Mouse (Mus musculus): ENCODE data around the gene Iltifb. TPM values are rescaled to one million over a fixed set of nuclear protein-coding genes. Genes with fewer than 3 reads are reported as not detected.
"Not testable (repeated sequence)": the region's sequence is repeated elsewhere in the genome, so short reads cannot be mapped to it uniquely, and the experiment has no call there.

Iltifb gene
- not detected in 2 replicates for polyA plus RNA-seq (2012; rRNA removed)
- polyA plus RNA-seq (2014; fragmentation: Nextera tagmentation; extraction: Ambion mirVana) = not detected in 2 replicates

GRCm38 (mm10) chr10:118294938-118295337, at the start of gene Iltifb:
Iltifb (minus strand) TSS chr10:118295038.
- no peak for TF ChIP-seq CTCF (IDR thresholded peaks at IDR 0.05; ENCODE audit: low read depth)
- no peak for TF ChIP-seq EP300 (IDR thresholded peaks at IDR 0.05; ENCODE audit: low read depth)
- Histone ChIP-seq H3K9me3 (ENCODE audit: control insufficient read depth, low read length) (no peaks in the 10 kb centered on the region), H3K4me1 (replicated peaks; ENCODE audit: control insufficient read depth in 2 of 2, insufficient read depth in 2 of 2, low read length in 1 of 2) (no peaks in the 10 kb centered on the region), H3K27me3 (ENCODE audit: control insufficient read depth, insufficient read depth, low read length) (no peaks in the 10 kb centered on the region), H3K4me2 (ENCODE audit: low read depth) (no peak within 1 kb of the TSS), H3K9ac (replicated peaks) (no peak within 1 kb of the TSS), H3K4me3 (ENCODE audit: insufficient read depth in 1 of 2, low read depth in 2 of 2, low read length in 2 of 2) (no peak within 1 kb of the TSS), H3K27ac (no peak within 1 kb of the TSS), H3K36me3 (replicated peaks; ENCODE audit: control insufficient read depth, insufficient read depth, low read depth) (no peaks in the 10 kb centered on the region)
- 79% methylated on average over 6 of the region's 6 CpGs for WGBS (ENCODE audit: insufficient replicate concordance)
- ATAC-seq (ENCODE audit: insufficient read depth) = no peak
- no peak for DNase-seq (ENCODE audit: low read depth in 3 of 3, low spot score in 3 of 3)

- not testable (repeated sequence) for H3K36me3 ChIP-seq (replicated peaks; ENCODE audit: control insufficient read depth, insufficient read depth, low read depth); H3K4me2 ChIP-seq (ENCODE audit: low read depth); H3K9me3 ChIP-seq (ENCODE audit: control insufficient read depth, low read length); H3K27ac ChIP-seq; H3K27me3 ChIP-seq (ENCODE audit: control insufficient read depth, insufficient read depth, low read length); H3K4me3 ChIP-seq (ENCODE audit: insufficient read depth in 1 of 2, low read depth in 2 of 2, low read length in 2 of 2); H3K9ac ChIP-seq (replicated peaks); DNase-seq (ENCODE audit: low read depth in 3 of 3, low spot score in 3 of 3); H3K4me1 ChIP-seq (replicated peaks; ENCODE audit: control insufficient read depth in 2 of 2, insufficient read depth in 2 of 2, low read length in 1 of 2); ATAC-seq (ENCODE audit: insufficient read depth)
- no CpG with 5 or more reads among the region's 14 CpGs for WGBS (ENCODE audit: insufficient replicate concordance)
These were observed 48.3 kb upstream of the Iltifb start, which contains the start of gene Gm9046 for GRCm38 (mm10) chr10:118343155-118343554. Gm9046 (minus strand) TSS chr10:118343255.

DNA sequence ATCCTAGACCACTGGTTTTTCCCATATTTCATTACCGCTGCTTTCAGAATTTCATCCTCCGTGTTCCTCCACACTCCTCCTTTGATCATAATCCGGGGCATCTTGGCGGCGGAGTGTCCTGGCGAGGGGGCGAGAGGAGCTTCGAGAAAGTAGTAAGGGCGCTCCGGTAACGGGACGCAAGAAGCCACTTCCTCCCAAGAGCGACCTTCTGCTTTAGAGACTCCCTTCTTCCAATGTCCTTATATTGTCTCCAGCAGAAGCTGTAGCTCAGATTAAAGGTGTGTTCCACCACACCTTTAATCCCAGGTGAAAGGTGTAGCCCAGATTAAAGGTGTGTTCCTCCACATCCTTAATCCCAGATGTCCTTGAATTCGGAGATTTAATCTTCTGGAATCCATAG, 42.9 kb upstream of the Iltifb start, which contains the start of gene Gm9045:
Gm9045 (minus strand) TSS at position 101 of the 400 bp plus-strand sequence.
- ATAC-seq (ENCODE audit: insufficient read depth); H3K4me1 ChIP-seq (replicated peaks; ENCODE audit: control insufficient read depth in 2 of 2, insufficient read depth in 2 of 2, low read length in 1 of 2); H3K27ac ChIP-seq; H3K4me3 ChIP-seq (ENCODE audit: insufficient read depth in 1 of 2, low read depth in 2 of 2, low read length in 2 of 2); H3K9ac ChIP-seq (replicated peaks); H3K27me3 ChIP-seq (ENCODE audit: control insufficient read depth, insufficient read depth, low read length); H3K36me3 ChIP-seq (replicated peaks; ENCODE audit: control insufficient read depth, insufficient read depth, low read depth); H3K4me2 ChIP-seq (ENCODE audit: low read depth); H3K9me3 ChIP-seq (ENCODE audit: control insufficient read depth, low read length); DNase-seq (ENCODE audit: low read depth in 3 of 3, low spot score in 3 of 3): not testable (repeated sequence)
- WGBS (ENCODE audit: insufficient replicate concordance) = no CpG with 5 or more reads among the region's 14 CpGs

DNA sequence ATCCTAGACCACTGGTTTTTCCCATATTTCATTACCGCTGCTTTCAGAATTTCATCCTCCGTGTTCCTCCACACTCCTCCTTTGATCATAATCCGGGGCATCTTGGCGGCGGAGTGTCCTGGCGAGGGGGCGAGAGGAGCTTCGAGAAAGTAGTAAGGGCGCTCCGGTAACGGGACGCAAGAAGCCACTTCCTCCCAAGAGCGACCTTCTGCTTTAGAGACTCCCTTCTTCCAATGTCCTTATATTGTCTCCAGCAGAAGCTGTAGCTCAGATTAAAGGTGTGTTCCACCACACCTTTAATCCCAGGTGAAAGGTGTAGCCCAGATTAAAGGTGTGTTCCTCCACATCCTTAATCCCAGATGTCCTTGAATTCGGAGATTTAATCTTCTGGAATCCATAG, 37.5 kb upstream of the Iltifb start, which contains the start of gene Gm9044:
Gm9044 (minus strand) TSS at position 101 of the 400 bp plus-strand sequence.
- no CpG with 5 or more reads among the region's 14 CpGs for WGBS (ENCODE audit: insufficient replicate concordance)
- H3K9ac ChIP-seq (replicated peaks); H3K36me3 ChIP-seq (replicated peaks; ENCODE audit: control insufficient read depth, insufficient read depth, low read depth); ATAC-seq (ENCODE audit: insufficient read depth); H3K27me3 ChIP-seq (ENCODE audit: control insufficient read depth, insufficient read depth, low read length); H3K4me2 ChIP-seq (ENCODE audit: low read depth); H3K4me3 ChIP-seq (ENCODE audit: insufficient read depth in 1 of 2, low read depth in 2 of 2, low read length in 2 of 2); DNase-seq (ENCODE audit: low read depth in 3 of 3, low spot score in 3 of 3); H3K9me3 ChIP-seq (ENCODE audit: control insufficient read depth, low read length); H3K27ac ChIP-seq; H3K4me1 ChIP-seq (replicated peaks; ENCODE audit: control insufficient read depth in 2 of 2, insufficient read depth in 2 of 2, low read length in 1 of 2): not testable (repeated sequence)

GRCm38 (mm10) chr10:118326869-118327268, 32.0 kb upstream of the Iltifb start, which contains the start of gene Gm9040:
Gm9040 (minus strand) TSS chr10:118326969.
- H3K4me3 ChIP-seq (ENCODE audit: insufficient read depth in 1 of 2, low read depth in 2 of 2, low read length in 2 of 2); H3K27ac ChIP-seq; H3K9me3 ChIP-seq (ENCODE audit: control insufficient read depth, low read length); H3K36me3 ChIP-seq (replicated peaks; ENCODE audit: control insufficient read depth, insufficient read depth, low read depth); H3K9ac ChIP-seq (replicated peaks); H3K4me1 ChIP-seq (replicated peaks; ENCODE audit: control insufficient read depth in 2 of 2, insufficient read depth in 2 of 2, low read length in 1 of 2); ATAC-seq (ENCODE audit: insufficient read depth); H3K27me3 ChIP-seq (ENCODE audit: control insufficient read depth, insufficient read depth, low read length); DNase-seq (ENCODE audit: low read depth in 3 of 3, low spot score in 3 of 3); H3K4me2 ChIP-seq (ENCODE audit: low read depth): not testable (repeated sequence)
- no CpG with 5 or more reads among the region's 11 CpGs for whole genome bisulfite sequencing (ENCODE audit: insufficient replicate concordance)
